Mouse (Mus musculus) cortical plate, adult 2 months (tissue): ENCODE results near the gene Pecam1. TPM values are rescaled to one million over a fixed set of nuclear protein-coding genes. Genes with fewer than 3 reads are reported as not detected.
A peak's percentile ranks its signal among the peaks of the same experiment; 100 is the strongest.

Experiments used
- H3K27ac ChIP-seq: fragments of 200-500 bp; 2 replicates; pipeline ENCODE4 v1.5.1; 2012; ENCODE audit warnings: low read length, control low read depth, inconsistent platforms; ENCODE audit not compliant: insufficient read depth
- H3K4me1 ChIP-seq: fragments of 200-500 bp; 2 replicates; pipeline ENCODE4 v1.6.1; 2011; ENCODE audit warnings: low read length; ENCODE audit not compliant: control insufficient read depth, insufficient read depth
- H3K4me3 ChIP-seq: fragments of 200-500 bp; 2 replicates; pipeline ENCODE4 v1.5.1; 2011; ENCODE audit warnings: mild to moderate bottlenecking, low read length, control low read depth; ENCODE audit not compliant: insufficient read depth
- CTCF ChIP-seq: fragments of 200-500 bp; IDR thresholded peaks from 2 replicates; pipeline ENCODE4 v1.5.1; 2011; ENCODE audit warnings: mild to moderate bottlenecking, control low read depth, low read length; ENCODE audit not compliant: insufficient read depth; ENCODE audit errors: extremely low read depth
- POLR2A ChIP-seq: fragments of 200-500 bp; IDR thresholded peaks from 2 replicates; pipeline ENCODE4 v1.6.1; 2011; ENCODE audit warnings: mild to moderate bottlenecking, low read length, control low read depth; ENCODE audit not compliant: insufficient read depth; ENCODE audit errors: extremely low read depth
- polyA plus RNA-seq: library from polyadenylated mRNA; depleted of rRNA; stranded (reverse); fragments of >200 nt; gene quantifications from 2 replicates; pipeline ENCODE4 v1.2.3, GENCODE M21; 2012

The Pecam1 gene
- polyA plus RNA-seq, 1 experiment = 20.4 TPM

- Histone ChIP-seq H3K27ac (no peak overlapping the region), H3K4me3 (no peak overlapping the region), H3K4me1 (0 out of 2 replicates have a peak, but pooled peaks cover 3% of the 10 kb centered on the region)
- no peak for TF ChIP-seq POLR2A
- no peak for TF ChIP-seq CTCF
Observed at GRCm38 (mm10) chr11:106681138-106681537, 69.3 kb downstream of the Pecam1 start.

GRCm38 (mm10) chr11:106679874-106680273 is 70.6 kb downstream of the Pecam1 start:
- TF ChIP-seq CTCF = peak; percentile 40; the same call in 1 of the 2 replicates
- no peak for TF ChIP-seq POLR2A
- Histone ChIP-seq H3K4me1 (peaks cover 4% of the 10 kb centered on the region; the same call in 1 of the 2 replicates), H3K27ac (no peak overlapping the region), H3K4me3 (no peak overlapping the region)

DNA sequence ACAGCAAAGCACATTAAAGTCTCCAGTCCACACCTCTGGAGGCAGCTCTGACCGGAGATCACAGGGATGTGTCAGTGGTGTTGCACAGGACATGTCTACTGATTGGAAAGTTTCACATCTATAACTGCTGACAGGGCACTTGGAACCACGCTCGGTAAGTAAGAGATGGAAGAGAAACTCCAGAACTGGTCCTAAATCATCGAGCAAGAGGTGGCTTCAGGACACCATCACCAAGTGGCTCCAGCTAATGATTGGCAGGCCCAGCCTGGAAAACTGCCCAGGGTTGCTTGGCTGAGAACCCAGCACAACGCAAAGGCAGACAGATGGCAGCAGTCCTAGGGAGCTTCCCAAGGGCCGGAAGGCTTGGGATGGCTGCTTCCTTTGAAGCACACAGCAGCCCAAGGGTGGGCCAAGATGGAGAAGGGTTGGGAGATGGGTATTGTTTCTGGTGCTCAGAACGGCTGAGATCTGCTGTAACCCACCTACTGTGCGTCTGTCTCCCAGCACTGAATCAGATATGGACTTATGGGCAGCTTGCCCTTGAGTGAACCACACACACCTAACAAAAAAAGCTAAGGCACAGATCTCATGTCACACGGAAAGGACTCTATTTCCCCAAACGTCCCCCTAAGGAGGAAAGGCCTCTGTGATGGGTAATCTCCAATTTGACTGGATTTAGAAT is 72.4 kb downstream of the Pecam1 start:
- no peak for TF ChIP-seq POLR2A
- TF ChIP-seq CTCF = no peak
- H3K4me1 ChIP-seq = peaks cover 7% of the 10 kb centered on the region
- H3K27ac ChIP-seq = no peak overlapping the region
- H3K4me3 ChIP-seq = no peak overlapping the region

DNA sequence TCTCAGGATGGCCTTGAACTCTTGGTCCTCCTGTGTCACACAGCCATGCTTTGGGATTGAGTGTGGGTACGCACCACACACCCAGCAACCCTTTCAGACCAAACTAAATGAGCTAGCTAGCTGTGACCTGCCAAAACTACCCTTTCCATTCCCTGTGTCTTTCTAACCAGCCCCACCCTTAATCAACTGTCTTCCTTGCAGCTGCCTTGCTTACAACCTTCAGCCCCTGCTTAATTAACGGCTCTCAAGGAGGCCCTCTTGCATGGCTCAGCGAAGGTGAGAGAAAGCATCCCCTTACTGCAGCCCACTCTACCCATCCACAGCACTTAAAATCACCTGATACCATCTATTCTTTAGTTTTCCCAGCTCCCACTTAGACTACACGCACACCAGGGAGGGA is 73.1 kb downstream of the Pecam1 start:
- H3K27ac ChIP-seq = no peak overlapping the region
- H3K4me1 ChIP-seq = peaks cover 7% of the 10 kb centered on the region
- no peak overlapping the region for H3K4me3 ChIP-seq
- TF ChIP-seq POLR2A (no peak), CTCF (no peak)

DNA sequence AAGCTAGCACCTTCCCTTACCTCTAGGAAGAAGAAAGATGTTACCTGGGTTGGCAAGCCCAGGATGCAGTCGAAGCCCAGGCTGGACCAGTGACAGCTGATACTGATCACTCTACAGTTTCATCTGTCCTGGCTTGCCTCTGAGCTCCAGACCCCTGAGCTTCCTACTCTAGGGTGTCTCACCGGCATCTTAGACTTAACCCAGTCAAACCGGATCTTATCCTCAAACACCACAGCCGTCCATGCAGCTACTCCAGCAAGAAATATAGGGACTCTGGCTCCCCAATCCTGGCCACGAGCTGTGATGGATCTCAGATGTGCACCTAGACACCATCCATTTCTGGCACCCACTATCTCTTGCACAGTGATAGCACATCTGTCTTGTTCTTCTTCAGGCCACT is 74.6 kb downstream of the Pecam1 start:
- peaks cover 7% of the 10 kb centered on the region for H3K4me1 ChIP-seq
- TF ChIP-seq CTCF (no peak), POLR2A (no peak)
- H3K27ac ChIP-seq = no peak overlapping the region
- H3K4me3 ChIP-seq = no peak overlapping the region

- no peak for TF ChIP-seq CTCF
- no peak for TF ChIP-seq POLR2A
- H3K27ac ChIP-seq = peak overlapping the region; percentile 20
- H3K4me3 ChIP-seq = no peak overlapping the region
- peaks cover 7% of the 10 kb centered on the region for H3K4me1 ChIP-seq
Observed at GRCm38 (mm10) chr11:106675201-106675726, 75.2 kb downstream of the Pecam1 start.

DNA sequence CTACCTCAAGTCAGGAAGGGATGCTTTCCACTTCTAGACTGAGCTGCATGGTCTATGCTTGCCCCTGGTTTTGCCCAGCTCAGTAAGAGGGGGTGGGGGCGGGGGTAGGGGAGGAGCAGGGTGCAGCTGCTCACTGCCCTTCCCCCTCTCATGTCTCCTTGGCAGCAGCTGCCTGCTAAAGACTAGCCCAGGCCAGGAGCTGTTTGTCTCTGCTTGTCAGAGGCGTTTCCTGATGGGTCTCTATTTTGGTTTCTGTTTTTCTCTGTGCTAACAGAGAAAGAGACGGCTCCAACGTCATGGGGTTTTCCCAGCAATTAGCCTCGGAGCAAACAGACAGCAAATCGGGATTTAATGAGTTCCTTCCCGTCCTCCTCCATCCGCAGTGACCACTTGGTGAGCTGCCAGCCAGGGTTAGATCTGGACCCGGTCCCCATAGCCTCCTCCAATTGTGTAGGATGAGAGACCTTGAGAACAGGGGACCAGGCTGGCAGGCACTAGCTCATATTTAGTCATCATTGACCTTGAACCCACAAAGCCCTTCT is 75.7 kb downstream of the Pecam1 start:
- H3K4me3 ChIP-seq = no peak overlapping the region
- TF ChIP-seq POLR2A (no peak), CTCF (no peak)
- peaks cover 7% of the 10 kb centered on the region for H3K4me1 ChIP-seq
- H3K27ac ChIP-seq = peak overlapping the region; percentile 20

DNA sequence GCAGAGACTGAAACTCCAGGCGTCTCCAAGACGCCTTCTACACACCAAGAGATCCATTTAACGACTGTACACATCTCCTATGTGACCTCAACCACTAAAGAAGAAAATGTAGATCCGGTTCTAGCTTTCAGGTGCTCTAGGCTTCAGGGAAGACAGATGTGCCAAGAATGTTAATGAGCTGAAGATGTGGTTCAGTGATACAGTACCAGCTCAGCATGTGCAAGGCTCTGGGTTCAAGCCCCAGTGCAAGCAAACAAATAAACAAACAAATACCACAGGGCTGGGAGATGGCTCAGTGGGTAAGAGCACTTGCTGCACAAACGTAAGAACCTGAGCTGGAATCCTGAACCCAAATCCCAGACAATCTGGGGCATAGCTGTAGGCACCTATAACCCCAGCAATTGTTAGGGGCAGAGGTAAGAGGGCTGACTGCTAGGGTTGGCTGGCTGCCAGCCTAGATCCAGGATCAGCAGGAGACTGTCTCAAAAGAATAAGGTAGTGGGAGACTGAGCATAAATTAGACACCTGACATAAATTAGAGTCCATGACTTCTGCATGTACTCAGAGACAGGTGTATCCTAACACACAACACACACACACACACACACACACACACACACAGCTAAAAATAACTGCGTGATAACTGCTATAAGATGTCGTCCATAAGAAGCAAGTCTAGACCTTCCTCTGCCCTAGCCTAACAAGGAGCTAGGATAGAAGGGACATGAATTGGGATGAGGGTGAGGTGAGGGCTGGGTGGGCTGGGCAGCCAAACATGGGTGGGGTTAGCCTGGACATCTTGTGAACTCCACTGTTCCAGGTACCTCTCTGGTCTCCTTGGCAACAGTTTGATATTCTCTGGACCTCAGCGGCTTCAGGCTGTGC is 76.5 kb downstream of the Pecam1 start:
- H3K27ac ChIP-seq = no peak overlapping the region
- H3K4me3 ChIP-seq = no peak overlapping the region
- H3K4me1 ChIP-seq = peaks cover 7% of the 10 kb centered on the region
- TF ChIP-seq CTCF (no peak), POLR2A (no peak)

- Histone ChIP-seq H3K4me1 (peaks cover 6% of the 10 kb centered on the region), H3K27ac (no peak overlapping the region), H3K4me3 (no peak overlapping the region)
- TF ChIP-seq POLR2A (no peak), CTCF (no peak)
Observed at GRCm38 (mm10) chr11:106672919-106673505, 77.4 kb downstream of the Pecam1 start.
